Mouse (Mus musculus): ENCODE results near the gene Tmcc3. TPM values are rescaled to one million over a fixed set of nuclear protein-coding genes. Genes with fewer than 3 reads are reported as not detected.

Tmcc3 gene
- polyA plus RNA-seq (2015; fragmentation: Nextera tagmentation; extraction: Ambion mirVana) = 14.9 and 15.6 TPM in 2 replicates

- peak within 1 kb of the TSS; percentile 92 for H3K4me2 ChIP-seq (ENCODE audit: low read length)
- H3K4me1 ChIP-seq (ENCODE audit: control insufficient read depth, insufficient read depth, low read depth, low read length) = peaks cover 6% of the 10 kb centered on the region; the same call in 1 of the 2 replicates
- peak; percentile 52 for ATAC-seq
- no peaks in the 10 kb centered on the region for H3K27me3 ChIP-seq (replicated peaks; ENCODE audit: control insufficient read depth, insufficient read depth, low read length)
- H3K4me3 ChIP-seq (ENCODE audit: low read length) = peak within 1 kb of the TSS; percentile 54
- peak within 1 kb of the TSS; percentile 68 for H3K9ac ChIP-seq (ENCODE audit: low read depth, low read length)
- 2% methylated on average over 19 of the region's 19 CpGs for WGBS
- no peaks in the 10 kb centered on the region for H3K9me3 ChIP-seq (ENCODE audit: control insufficient read depth, low read length)
- H3K27ac ChIP-seq (ENCODE audit: low read depth, low read length) = peak within 1 kb of the TSS; percentile 8; the same call in 1 of the 2 replicates
- H3K36me3 ChIP-seq (ENCODE audit: control insufficient read depth, insufficient read depth, low read length) = no peaks in the 10 kb centered on the region
These were observed at the start of gene Tmcc3 for GRCm38 (mm10) chr10:94311511-94312006. Tmcc3 (plus strand) TSS chr10:94311949.

GRCm38 (mm10) chr10:94262646-94263045 is 49.1 kb upstream of the Tmcc3 start:
- Histone ChIP-seq H3K9ac (ENCODE audit: low read depth, low read length) (no peak overlapping the region), H3K9me3 (ENCODE audit: control insufficient read depth, low read length) (no peaks in the 10 kb centered on the region), H3K4me3 (ENCODE audit: low read length) (no peak overlapping the region), H3K27ac (ENCODE audit: low read depth, low read length) (no peak overlapping the region), H3K4me2 (ENCODE audit: low read length) (no peak overlapping the region), H3K27me3 (replicated peaks; ENCODE audit: control insufficient read depth, insufficient read depth, low read length) (no peaks in the 10 kb centered on the region), H3K36me3 (ENCODE audit: control insufficient read depth, insufficient read depth, low read length) (no peaks in the 10 kb centered on the region), H3K4me1 (ENCODE audit: control insufficient read depth, insufficient read depth, low read depth, low read length) (peaks cover 7% of the 10 kb centered on the region)
- ATAC-seq = no peak
- WGBS = 94% methylated on average over 13 of the region's 13 CpGs

DNA sequence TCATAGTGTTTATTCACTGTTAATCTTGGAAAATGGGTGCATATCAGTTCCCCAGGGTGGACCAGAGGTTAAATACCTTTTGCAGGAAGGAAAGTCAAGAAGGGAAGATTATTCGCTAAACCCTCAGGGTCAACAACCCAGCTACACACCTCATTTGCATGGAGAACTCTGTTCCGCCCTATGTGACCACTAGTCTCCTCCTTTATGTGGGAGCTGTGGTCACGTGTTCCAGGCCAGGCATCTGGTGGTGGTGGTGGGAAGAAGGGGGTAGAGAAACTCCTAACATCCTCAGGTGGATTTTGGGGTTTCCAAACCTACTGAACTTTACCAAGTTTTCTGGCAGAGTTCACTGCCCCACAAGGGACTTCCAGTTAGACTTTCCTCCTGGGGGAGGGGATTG is 48.5 kb upstream of the Tmcc3 start:
- ATAC-seq = no peak
- Histone ChIP-seq H3K27ac (ENCODE audit: low read depth, low read length) (no peak overlapping the region), H3K36me3 (ENCODE audit: control insufficient read depth, insufficient read depth, low read length) (no peaks in the 10 kb centered on the region), H3K9me3 (ENCODE audit: control insufficient read depth, low read length) (no peaks in the 10 kb centered on the region), H3K4me3 (ENCODE audit: low read length) (no peak overlapping the region), H3K4me2 (ENCODE audit: low read length) (no peak overlapping the region), H3K9ac (ENCODE audit: low read depth, low read length) (no peak overlapping the region), H3K27me3 (replicated peaks; ENCODE audit: control insufficient read depth, insufficient read depth, low read length) (no peaks in the 10 kb centered on the region), H3K4me1 (ENCODE audit: control insufficient read depth, insufficient read depth, low read depth, low read length) (peaks cover 7% of the 10 kb centered on the region)
- WGBS = 76% methylated on average over 3 of the region's 3 CpGs

- 41% methylated on average over 17 of the region's 17 CpGs for WGBS
- no peaks in the 10 kb centered on the region for H3K36me3 ChIP-seq (ENCODE audit: control insufficient read depth, insufficient read depth, low read length)
- no peaks in the 10 kb centered on the region for H3K27me3 ChIP-seq (replicated peaks; ENCODE audit: control insufficient read depth, insufficient read depth, low read length)
- H3K27ac ChIP-seq (ENCODE audit: low read depth, low read length) = peak overlapping the region; percentile 31
- peaks cover 7% of the 10 kb centered on the region for H3K4me1 ChIP-seq (ENCODE audit: control insufficient read depth, insufficient read depth, low read depth, low read length)
- ATAC-seq = peak; percentile 65
- no peak overlapping the region for H3K9ac ChIP-seq (ENCODE audit: low read depth, low read length)
- H3K4me3 ChIP-seq (ENCODE audit: low read length) = no peak overlapping the region
- H3K4me2 ChIP-seq (ENCODE audit: low read length) = peak overlapping the region; percentile 13
- 0 out of 2 replicates have a peak, but pooled peaks cover 2% of the 10 kb centered on the region for H3K9me3 ChIP-seq (ENCODE audit: control insufficient read depth, low read length)
These were observed 45.9 kb upstream of the Tmcc3 start for GRCm38 (mm10) chr10:94265656-94266542.

DNA sequence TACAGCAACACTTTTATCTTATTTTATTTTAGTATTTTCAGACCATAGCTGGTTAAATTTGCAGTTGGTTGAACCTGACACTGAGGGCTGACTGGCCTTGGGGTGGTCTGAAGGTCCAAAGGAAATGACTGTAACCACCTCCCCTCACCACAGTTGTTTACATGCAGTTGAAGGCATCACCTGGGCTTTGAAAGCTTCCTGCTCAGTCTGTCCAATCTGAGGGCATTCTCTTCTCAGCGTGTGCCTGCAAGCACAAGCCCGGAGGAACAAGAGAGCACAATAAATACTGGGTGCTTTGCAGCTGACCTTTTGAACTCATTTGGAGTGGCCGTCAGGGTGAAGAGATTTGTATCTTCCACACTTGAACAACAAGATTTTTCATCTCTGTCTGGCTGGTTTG is 36.4 kb upstream of the Tmcc3 start:
- Histone ChIP-seq H3K9ac (ENCODE audit: low read depth, low read length) (no peak overlapping the region), H3K27me3 (replicated peaks; ENCODE audit: control insufficient read depth, insufficient read depth, low read length) (no peaks in the 10 kb centered on the region), H3K9me3 (ENCODE audit: control insufficient read depth, low read length) (no peaks in the 10 kb centered on the region), H3K4me3 (ENCODE audit: low read length) (no peak overlapping the region), H3K36me3 (ENCODE audit: control insufficient read depth, insufficient read depth, low read length) (no peaks in the 10 kb centered on the region), H3K4me2 (ENCODE audit: low read length) (no peak overlapping the region), H3K4me1 (ENCODE audit: control insufficient read depth, insufficient read depth, low read depth, low read length) (no peaks in the 10 kb centered on the region), H3K27ac (ENCODE audit: low read depth, low read length) (no peak overlapping the region)
- no peak for ATAC-seq
- WGBS = 36% methylated on average over 3 of the region's 3 CpGs

GRCm38 (mm10) chr10:94276511-94276910 is 35.2 kb upstream of the Tmcc3 start:
- no peak for ATAC-seq
- Histone ChIP-seq H3K27ac (ENCODE audit: low read depth, low read length) (no peak overlapping the region), H3K36me3 (ENCODE audit: control insufficient read depth, insufficient read depth, low read length) (no peaks in the 10 kb centered on the region), H3K4me1 (ENCODE audit: control insufficient read depth, insufficient read depth, low read depth, low read length) (no peaks in the 10 kb centered on the region), H3K4me2 (ENCODE audit: low read length) (no peak overlapping the region), H3K4me3 (ENCODE audit: low read length) (no peak overlapping the region), H3K27me3 (replicated peaks; ENCODE audit: control insufficient read depth, insufficient read depth, low read length) (no peaks in the 10 kb centered on the region), H3K9me3 (ENCODE audit: control insufficient read depth, low read length) (no peaks in the 10 kb centered on the region), H3K9ac (ENCODE audit: low read depth, low read length) (no peak overlapping the region)
- 61% methylated on average over 2 of the region's 2 CpGs for WGBS

DNA sequence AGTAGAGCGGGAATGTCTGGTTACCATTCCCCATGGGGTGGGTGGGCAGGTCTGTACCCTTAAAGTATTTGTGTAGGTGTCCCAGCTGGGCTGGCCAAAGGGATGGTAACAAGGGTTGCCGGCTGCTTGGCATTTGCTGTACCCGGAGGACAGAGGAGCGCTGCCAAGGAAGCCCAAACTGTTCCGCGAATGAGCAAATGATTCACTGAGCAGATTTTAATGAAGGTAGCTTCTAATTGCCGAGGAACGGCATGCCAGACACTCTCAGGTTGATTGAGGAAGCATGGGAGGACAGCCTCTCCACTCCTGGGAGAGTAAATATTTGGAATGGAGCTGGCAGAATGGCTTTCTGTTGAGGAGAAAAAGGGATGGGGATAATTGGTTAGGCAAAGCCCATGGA is 29.6 kb upstream of the Tmcc3 start:
- H3K9ac ChIP-seq (ENCODE audit: low read depth, low read length) = no peak overlapping the region
- WGBS = 60% methylated on average over 8 of the region's 8 CpGs
- H3K4me2 ChIP-seq (ENCODE audit: low read length) = no peak overlapping the region
- no peaks in the 10 kb centered on the region for H3K9me3 ChIP-seq (ENCODE audit: control insufficient read depth, low read length)
- no peak overlapping the region for H3K4me3 ChIP-seq (ENCODE audit: low read length)
- H3K27me3 ChIP-seq (replicated peaks; ENCODE audit: control insufficient read depth, insufficient read depth, low read length) = no peaks in the 10 kb centered on the region
- no peak overlapping the region for H3K27ac ChIP-seq (ENCODE audit: low read depth, low read length)
- H3K36me3 ChIP-seq (ENCODE audit: control insufficient read depth, insufficient read depth, low read length) = no peaks in the 10 kb centered on the region
- H3K4me1 ChIP-seq (ENCODE audit: control insufficient read depth, insufficient read depth, low read depth, low read length) = no peaks in the 10 kb centered on the region
- no peak for ATAC-seq

DNA sequence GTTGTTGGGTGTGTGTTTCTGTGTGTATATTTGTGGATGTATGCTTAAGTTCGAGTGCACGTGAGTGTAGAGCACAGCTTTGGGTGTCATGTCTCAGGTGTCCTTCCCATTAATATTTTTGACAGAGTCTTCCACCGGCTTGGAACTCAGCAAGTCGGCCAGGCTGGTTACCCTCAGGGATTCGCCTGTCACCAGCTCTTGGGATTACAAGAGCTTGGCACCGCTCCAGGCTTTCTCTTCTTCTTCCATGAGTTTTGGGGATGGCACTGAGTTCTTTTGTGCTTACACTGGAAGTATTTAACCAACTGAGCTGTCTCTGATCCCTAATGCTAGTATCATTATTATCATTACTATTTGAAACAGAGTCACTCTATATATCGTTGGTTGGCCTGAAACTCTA is 29.0 kb upstream of the Tmcc3 start:
- no peaks in the 10 kb centered on the region for H3K9me3 ChIP-seq (ENCODE audit: control insufficient read depth, low read length)
- H3K4me3 ChIP-seq (ENCODE audit: low read length) = no peak overlapping the region
- H3K9ac ChIP-seq (ENCODE audit: low read depth, low read length) = no peak overlapping the region
- H3K27me3 ChIP-seq (replicated peaks; ENCODE audit: control insufficient read depth, insufficient read depth, low read length) = no peaks in the 10 kb centered on the region
- H3K4me2 ChIP-seq (ENCODE audit: low read length) = no peak overlapping the region
- 81% methylated on average over 7 of the region's 7 CpGs for WGBS
- no peaks in the 10 kb centered on the region for H3K4me1 ChIP-seq (ENCODE audit: control insufficient read depth, insufficient read depth, low read depth, low read length)
- ATAC-seq = no peak
- no peak overlapping the region for H3K27ac ChIP-seq (ENCODE audit: low read depth, low read length)
- H3K36me3 ChIP-seq (ENCODE audit: control insufficient read depth, insufficient read depth, low read length) = no peaks in the 10 kb centered on the region

- Histone ChIP-seq H3K4me2 (ENCODE audit: low read length) (no peak overlapping the region), H3K36me3 (ENCODE audit: control insufficient read depth, insufficient read depth, low read length) (no peaks in the 10 kb centered on the region), H3K9me3 (ENCODE audit: control insufficient read depth, low read length) (no peaks in the 10 kb centered on the region), H3K9ac (ENCODE audit: low read depth, low read length) (no peak overlapping the region), H3K27ac (ENCODE audit: low read depth, low read length) (peak overlapping the region; percentile 34; the same call in 1 of the 2 replicates), H3K27me3 (replicated peaks; ENCODE audit: control insufficient read depth, insufficient read depth, low read length) (no peaks in the 10 kb centered on the region), H3K4me3 (ENCODE audit: low read length) (no peak overlapping the region), H3K4me1 (ENCODE audit: control insufficient read depth, insufficient read depth, low read depth, low read length) (peaks cover 16% of the 10 kb centered on the region)
- ATAC-seq = no peak
- WGBS = 77% methylated on average over 5 of the region's 5 CpGs
These were observed 17.3 kb upstream of the Tmcc3 start for GRCm38 (mm10) chr10:94294437-94294836.
